Mouse (Mus musculus) ZHBTc4 (cell line): ENCODE results near the gene Tspan33.
"Not testable (repeated sequence)": the region's sequence is repeated elsewhere in the genome, so short reads cannot be mapped to it uniquely, and the experiment has no call there.

Experiments
- DNase-seq: peaks from one replicate; pipeline ENCODE4 v3.0.0-alpha.2; 2011; ENCODE audit warnings: low read depth, low spot score

The Tspan33 gene

DNA sequence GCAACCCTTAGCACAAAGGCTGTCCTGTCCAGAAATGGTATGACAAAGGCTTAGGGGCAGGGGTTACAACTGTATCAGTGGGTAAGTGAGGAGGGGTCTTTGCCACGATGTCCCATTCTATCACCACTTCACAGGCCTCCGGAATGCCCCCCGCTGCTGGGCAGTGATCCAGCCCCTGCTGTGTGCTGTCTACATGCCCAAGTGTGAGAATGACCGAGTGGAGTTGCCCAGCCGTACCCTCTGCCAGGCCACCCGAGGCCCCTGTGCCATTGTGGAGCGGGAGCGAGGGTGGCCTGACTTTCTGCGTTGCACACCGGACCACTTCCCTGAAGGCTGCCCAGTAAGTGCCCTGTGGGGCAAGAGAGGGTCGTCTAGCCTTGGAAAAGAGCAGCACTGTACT, 59.3 kb downstream of the Tspan33 start:
- no peak for DNase-seq

DNA sequence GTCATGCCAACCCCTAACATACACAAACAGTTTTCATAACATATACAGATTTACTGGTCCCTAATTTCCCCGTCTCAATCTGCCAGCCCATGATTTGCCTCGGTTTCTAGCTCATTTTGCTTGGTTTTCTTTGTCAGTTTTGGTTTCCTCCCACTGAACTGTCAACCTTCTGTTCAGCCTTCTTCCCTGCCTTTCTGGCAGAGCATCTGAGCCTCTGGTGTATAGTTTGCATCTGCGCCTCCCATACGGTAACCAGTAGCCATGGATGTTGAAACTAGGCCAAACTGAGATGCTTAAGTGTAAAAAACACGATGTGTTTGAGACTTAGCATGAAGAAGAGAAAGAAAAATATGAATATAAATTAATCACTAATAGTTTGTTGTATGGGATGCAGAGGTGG, 62.0 kb downstream of the Tspan33 start:
- DNase-seq = no peak

DNA sequence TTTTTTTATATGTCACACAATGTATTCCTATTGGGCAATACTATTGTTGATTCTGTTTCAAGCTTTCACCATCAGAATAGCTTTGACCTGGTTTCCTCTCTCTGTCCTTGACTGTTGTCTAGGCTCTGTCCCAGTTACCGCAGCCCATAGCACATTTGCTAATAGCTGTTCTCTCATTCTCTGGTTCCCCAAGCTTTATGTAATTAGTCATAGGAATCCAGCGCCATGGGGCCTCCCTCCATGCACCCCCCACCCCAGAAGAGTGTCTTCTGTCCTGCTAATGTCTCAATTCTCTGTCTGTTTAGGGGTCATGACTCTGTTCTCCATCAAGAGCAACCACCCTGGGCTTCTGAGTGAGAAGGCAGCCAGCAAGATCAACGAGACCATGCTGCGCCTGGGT, 62.5 kb downstream of the Tspan33 start:
- DNase-seq = no peak

DNA sequence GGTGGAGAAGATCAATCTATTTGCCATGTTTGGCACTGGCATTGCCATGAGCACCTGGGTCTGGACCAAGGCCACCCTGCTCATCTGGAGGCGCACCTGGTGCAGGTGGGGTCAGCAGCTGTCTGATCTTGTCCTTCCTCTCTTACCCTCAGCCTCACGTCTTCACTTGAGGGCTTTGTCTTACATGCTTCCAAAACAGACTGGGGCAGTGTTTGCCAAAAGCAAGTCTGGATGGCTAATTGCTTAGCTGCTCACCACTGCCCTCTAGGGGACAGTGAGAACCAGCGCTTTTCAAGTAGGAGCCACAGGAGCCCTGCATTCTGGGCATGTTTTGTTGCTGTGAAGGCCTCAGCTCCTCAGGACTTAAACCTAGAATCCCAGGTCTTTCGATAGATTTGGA, 64.4 kb downstream of the Tspan33 start:
- DNase-seq = peak; percentile 93

DNA sequence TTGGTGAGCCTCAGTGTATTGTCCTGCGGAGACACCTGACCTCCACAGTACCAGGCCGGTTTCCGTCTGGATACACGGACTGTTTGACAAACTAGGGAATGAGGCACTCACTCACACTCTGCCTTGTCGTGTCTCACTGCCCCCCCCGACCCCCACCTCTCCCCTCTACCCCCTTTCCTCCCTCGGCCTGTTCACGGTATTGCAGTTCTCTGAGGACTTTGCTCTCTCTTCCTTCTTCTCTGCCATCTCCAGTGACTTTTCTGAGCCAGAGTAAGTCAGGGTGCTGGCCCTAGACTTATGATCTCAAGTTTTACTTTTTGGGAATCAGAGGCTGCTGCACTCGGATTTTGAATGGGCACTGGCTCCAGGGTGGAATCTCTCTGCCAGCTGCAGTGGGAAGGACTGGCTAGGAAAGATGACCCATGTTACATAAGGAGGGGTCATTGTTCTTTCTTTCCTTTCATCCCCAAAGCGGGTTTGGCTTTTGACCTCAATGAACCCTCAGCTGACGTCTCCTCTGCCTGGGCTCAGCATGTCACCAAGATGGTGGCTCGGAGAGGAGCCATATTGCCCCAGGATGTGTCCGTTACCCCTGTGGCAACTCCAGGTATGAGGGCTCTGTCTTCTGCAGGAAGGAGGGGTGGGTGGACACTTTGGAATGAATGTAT, 65.1 kb downstream of the Tspan33 start:
- no peak for DNase-seq

DNA sequence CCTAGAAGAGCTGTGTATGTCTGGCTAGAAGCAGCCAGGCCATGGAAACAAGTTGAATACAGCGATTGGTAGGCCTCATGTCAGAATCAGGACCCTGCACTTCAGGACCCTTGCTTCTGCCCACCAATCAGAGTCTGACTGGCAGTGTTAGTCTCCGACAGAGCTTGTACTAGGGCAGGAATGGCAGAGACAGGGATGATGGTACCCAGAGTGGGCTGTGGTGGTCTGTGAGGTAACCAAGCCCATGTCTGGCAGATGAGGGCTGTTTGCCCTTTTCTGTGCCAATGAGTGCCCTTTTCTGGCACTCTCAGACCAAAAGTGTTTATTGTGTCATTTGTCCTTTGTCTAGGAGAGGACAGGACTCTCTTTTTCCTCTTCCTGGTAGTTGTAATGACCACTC, 66.4 kb downstream of the Tspan33 start:
- not testable (repeated sequence) for DNase-seq

DNA sequence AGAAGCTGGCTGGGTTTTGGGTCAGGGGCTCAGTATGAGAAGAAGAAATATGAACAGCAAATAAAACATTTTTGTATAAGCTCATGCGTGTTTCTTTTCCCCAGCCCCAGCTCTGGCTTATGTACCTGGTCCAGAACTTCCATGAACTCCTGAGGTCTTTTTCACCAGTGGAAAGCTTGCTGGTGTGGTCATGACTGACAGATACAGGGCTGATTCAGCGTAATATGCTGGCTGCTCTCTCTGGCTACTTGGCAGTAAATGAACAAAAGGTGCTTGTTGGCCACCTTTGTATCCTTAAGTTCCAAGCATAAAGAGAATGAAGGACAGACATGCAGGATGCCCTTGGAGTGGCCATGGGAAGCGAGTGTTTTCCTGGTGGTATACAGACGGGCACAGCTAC, 67.3 kb downstream of the Tspan33 start:
- DNase-seq = no peak

DNA sequence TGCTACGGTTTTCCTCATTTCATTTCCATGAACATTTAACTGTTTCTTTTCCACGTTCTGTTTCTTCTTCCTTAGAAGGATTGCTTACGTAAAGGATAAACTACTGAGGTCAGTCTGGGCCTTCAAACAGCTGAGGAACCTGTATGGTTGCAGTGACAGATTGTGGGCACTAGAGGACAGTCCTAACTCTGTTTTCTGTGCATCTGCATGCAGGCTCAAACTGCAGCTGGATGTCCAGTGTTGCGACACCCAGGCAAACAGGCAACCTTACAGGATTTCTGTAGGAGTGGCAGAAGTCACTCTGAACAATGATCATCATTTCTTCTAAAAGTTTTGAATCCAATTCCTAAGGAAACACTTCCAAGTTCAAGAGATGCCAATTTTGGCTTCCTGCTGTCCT, 68.5 kb downstream of the Tspan33 start:
- peak; percentile 53 for DNase-seq

DNA sequence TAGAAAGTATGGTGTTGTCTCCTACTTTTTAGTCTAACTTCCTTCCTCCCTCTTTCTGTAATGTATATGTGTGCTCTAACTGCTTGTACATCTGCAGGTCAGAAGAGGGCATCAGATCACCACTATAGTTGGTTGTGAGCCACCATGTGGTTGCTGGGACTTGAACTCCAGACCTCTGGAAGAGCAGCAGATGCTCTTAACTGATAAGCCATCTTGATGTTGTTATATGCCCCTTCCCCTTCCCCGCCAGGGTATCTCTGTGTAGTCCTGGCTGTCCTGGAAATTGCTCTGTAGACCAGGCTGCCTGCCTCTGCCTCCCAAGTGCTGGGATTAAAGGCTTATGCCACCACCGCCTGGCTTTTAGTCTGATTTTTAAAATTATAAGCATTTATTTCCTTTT, 72.9 kb downstream of the Tspan33 start:
- peak; percentile 36 for DNase-seq
